Comparison of ENCODE assay signal across 13 mouse cellular contexts in genomic region chr11:76472617-76473016, GRCm38 (mm10).
DNase-seq lines count a peak whose midpoint lies in the region; ATAC-seq and TF ChIP-seq lines count a peak whose summit lies in the region.
"Had no signal": no experiment of that assay in that cellular context is flagged by ENCODE, and none has a peak within 500 bp of the region (broad histone marks: within the 10 kb centered on the region; RNA-seq: fewer than 3 reads in every experiment).

No protein-coding gene starts in this region.

- H3K27ac ChIP-seq in neural tube, embryonic 11.5 days (ENCODE audit: low read depth, low read length): 0 out of 2 replicates have a peak overlapping the region, but pooled peaks have one; percentile 17
- H3K27ac ChIP-seq in hindbrain, embryonic 12.5 days: peak overlapping the region; percentile 82
- H3K27ac ChIP-seq in midbrain, embryonic 12.5 days (replicated peaks): peak overlapping the region; percentile 82
- H3K27ac ChIP-seq in kidney, embryonic 14.5 days (ENCODE audit: low read depth, low read length): no peak overlapping the region
- no peak overlapping the region for H3K27ac ChIP-seq in kidney, adult 2 months (ENCODE audit: insufficient read depth, low read depth, low read length)

- no peaks in the 10 kb centered on the region for H3K27me3 ChIP-seq in neural tube, embryonic 11.5 days (ENCODE audit: control insufficient read depth, insufficient read depth, low read length)
- H3K27me3 ChIP-seq in hindbrain, embryonic 12.5 days: no peaks in the 10 kb centered on the region
- H3K27me3 ChIP-seq in midbrain, embryonic 12.5 days: no peaks in the 10 kb centered on the region
- H3K27me3 ChIP-seq in kidney, embryonic 14.5 days (ENCODE audit: control insufficient read depth, insufficient read depth, low read length): no peaks in the 10 kb centered on the region
- no peaks in the 10 kb centered on the region for H3K27me3 ChIP-seq in kidney, adult 2 months (replicated peaks; ENCODE audit: control insufficient read depth, insufficient read depth, low read length)

- no peak overlapping the region for H3K9ac ChIP-seq in neural tube, embryonic 11.5 days (ENCODE audit: low read length)
- H3K9ac ChIP-seq in hindbrain, embryonic 12.5 days: 0 out of 2 replicates have a peak overlapping the region, but pooled peaks have one; percentile 25
- no peak overlapping the region for H3K9ac ChIP-seq in midbrain, embryonic 12.5 days (replicated peaks)
- no peak overlapping the region for H3K9ac ChIP-seq in kidney, embryonic 14.5 days (ENCODE audit: low read depth, low read length)

- peaks cover 21% of the 10 kb centered on the region for H3K4me1 ChIP-seq in neural tube, embryonic 11.5 days (ENCODE audit: control insufficient read depth, insufficient read depth, low read length)
- H3K4me1 ChIP-seq in hindbrain, embryonic 12.5 days: peaks cover 58% of the 10 kb centered on the region
- peaks cover 64% of the 10 kb centered on the region for H3K4me1 ChIP-seq in midbrain, embryonic 12.5 days
- peaks cover 28% of the 10 kb centered on the region for H3K4me1 ChIP-seq in kidney, embryonic 14.5 days (ENCODE audit: control insufficient read depth, insufficient read depth, low read length)
- H3K4me1 ChIP-seq in kidney, adult 2 months (ENCODE audit: control insufficient read depth, insufficient read depth, low read length): peaks cover 10% of the 10 kb centered on the region; the same call in 1 of the 2 replicates

- no peak for TF ChIP-seq CTCF in kidney, adult 2 months (conservative IDR thresholded peaks at IDR 0.05; ENCODE audit: insufficient read depth, insufficient read length, low read depth, low read length)

- no peak for TF ChIP-seq POLR2A in kidney, adult 2 months (IDR thresholded peaks at IDR 0.05; ENCODE audit: low read depth, low read length)

- H3K4me2 ChIP-seq in neural tube, embryonic 11.5 days (ENCODE audit: low read depth): no peak overlapping the region
- 0 out of 2 replicates have a peak overlapping the region, but pooled peaks have one; percentile 14 for H3K4me2 ChIP-seq in hindbrain, embryonic 12.5 days (replicated peaks)
- H3K4me2 ChIP-seq in midbrain, embryonic 12.5 days (replicated peaks): peak overlapping the region; percentile 10; the same call in 1 of the 2 replicates
- no peak overlapping the region for H3K4me2 ChIP-seq in kidney, embryonic 14.5 days (replicated peaks; ENCODE audit: low read depth, low read length)

- no peaks in the 10 kb centered on the region; the same call in 1 of the 2 replicates for H3K36me3 ChIP-seq in neural tube, embryonic 11.5 days (ENCODE audit: control insufficient read depth, insufficient read depth, low read length)
- peaks cover under 1% of the 10 kb centered on the region; the same call in 1 of the 2 replicates for H3K36me3 ChIP-seq in hindbrain, embryonic 12.5 days
- no peaks in the 10 kb centered on the region for H3K36me3 ChIP-seq in midbrain, embryonic 12.5 days
- peaks cover 15% of the 10 kb centered on the region for H3K36me3 ChIP-seq in kidney, embryonic 14.5 days (ENCODE audit: control insufficient read depth, insufficient read depth, low read length)
- H3K36me3 ChIP-seq in kidney, adult 2 months (ENCODE audit: control insufficient read depth, insufficient read depth, low read length): no peaks in the 10 kb centered on the region; the same call in 1 of the 2 replicates

- no peaks in the 10 kb centered on the region for H3K9me3 ChIP-seq in neural tube, embryonic 11.5 days (ENCODE audit: control insufficient read depth, low read length)
- no peaks in the 10 kb centered on the region for H3K9me3 ChIP-seq in hindbrain, embryonic 12.5 days (replicated peaks)
- H3K9me3 ChIP-seq in midbrain, embryonic 12.5 days: no peaks in the 10 kb centered on the region
- no peaks in the 10 kb centered on the region for H3K9me3 ChIP-seq in kidney, embryonic 14.5 days (ENCODE audit: control insufficient read depth, low read length)

- no peak for DNase-seq in neural tube, embryonic 11.5 days (ENCODE audit: low spot score)
- no peak for DNase-seq in neural tube, embryonic 10.5 days (ENCODE audit: extremely low spot score, low spot score)
- DNase-seq in adrenal gland, adult (ENCODE audit: inconsistent age in 2 of 2, low spot score in 1 of 2): no peak
- DNase-seq in adrenal gland, postnatal 36 days: no peak
- DNase-seq in kidney, adult 2 months: no peak
- DNase-seq: cerebellum, postnatal 36 days; heart, postnatal 10 days; kidney, adult 18-20 months; left cerebral cortex, postnatal 4 days; lung, adult 2 months had no signal

- H3K4me3 ChIP-seq in neural tube, embryonic 11.5 days (ENCODE audit: low read depth, low read length): no peak overlapping the region
- no peak overlapping the region for H3K4me3 ChIP-seq in hindbrain, embryonic 12.5 days
- no peak overlapping the region for H3K4me3 ChIP-seq in midbrain, embryonic 12.5 days
- H3K4me3 ChIP-seq in kidney, embryonic 14.5 days (ENCODE audit: low read length): no peak overlapping the region
- H3K4me3 ChIP-seq in kidney, adult 2 months (ENCODE audit: insufficient read depth, low read depth, low read length): no peak overlapping the region

- ATAC-seq in neural tube, embryonic 11.5 days (ENCODE audit: insufficient read depth, low FRiP score, low TSS enrichment): no peak
- no peak for ATAC-seq in hindbrain, embryonic 12.5 days (ENCODE audit: low FRiP score)
- ATAC-seq in midbrain, embryonic 12.5 days (ENCODE audit: low FRiP score, low read depth): no peak
- no peak for ATAC-seq in kidney, embryonic 14.5 days (ENCODE audit: low FRiP score, low TSS enrichment)

- 48% methylated on average over 5 of the region's 5 CpGs for WGBS in neural tube, embryonic 11.5 days
- WGBS in hindbrain, embryonic 12.5 days: 39% methylated on average over 5 of the region's 5 CpGs
- 17% methylated on average over 5 of the region's 5 CpGs for WGBS in midbrain, embryonic 12.5 days
- 28% methylated on average over 5 of the region's 5 CpGs for WGBS in kidney, embryonic 14.5 days
- 64% methylated on average over 5 of the region's 5 CpGs for WGBS in kidney, adult 2 months

Comparison
In these comparisons a context has a peak if more than half of its experiments do, and no peak if none do; other contexts are left out.
1. H3K27ac ChIP-seq: peak in neural tube, embryonic 11.5 days (single experiment), hindbrain, embryonic 12.5 days (single experiment) and midbrain, embryonic 12.5 days (single experiment); none in kidney, embryonic 14.5 days (single experiment) and kidney, adult 2 months (single experiment).
2. H3K4me2 ChIP-seq: peak in hindbrain, embryonic 12.5 days (single experiment) and midbrain, embryonic 12.5 days (single experiment); none in neural tube, embryonic 11.5 days (single experiment) and kidney, embryonic 14.5 days (single experiment).